Mouse (Mus musculus): ENCODE results near the gene Capn13.

DNA sequence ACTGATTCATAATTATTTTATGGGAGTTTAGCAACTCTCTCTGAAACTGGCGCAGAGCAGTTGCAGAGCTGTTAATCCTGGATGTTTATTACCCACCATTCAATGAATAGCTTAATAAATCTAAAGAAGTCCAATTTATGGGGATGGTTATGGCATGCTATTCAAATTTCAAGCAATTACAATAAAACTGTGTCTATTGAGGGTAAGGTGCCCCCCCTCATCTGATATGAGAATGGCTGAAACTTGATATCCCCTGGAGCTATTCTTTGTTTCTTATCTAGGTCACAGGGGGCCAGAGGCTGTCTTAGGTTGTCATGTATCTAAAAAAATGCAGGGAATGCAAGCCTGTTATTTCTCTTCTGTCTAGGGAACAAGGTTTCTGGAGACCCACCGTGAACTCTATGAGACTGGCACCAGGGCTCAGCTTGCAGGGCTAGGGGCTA, 31.9 kb upstream of the Capn13 start:
- no peak for TF ChIP-seq CTCF (IDR thresholded peaks at IDR 0.05; ENCODE audit: extremely low read depth, insufficient read depth, low read length)
- TF ChIP-seq POLR2A (IDR thresholded peaks at IDR 0.05; ENCODE audit: extremely low read depth, insufficient read depth, low read length): no peak

Measured in cortical plate, adult 2 months (tissue).